11 mouse cellular contexts compared by ENCODE assay signal in genomic region chr4:135924418-135924817, GRCm38 (mm10).
"Had no signal": no experiment of that assay in that cellular context is flagged by ENCODE, and none has a peak within 500 bp of the region (broad histone marks: within the 10 kb centered on the region; RNA-seq: fewer than 3 reads in every experiment).

No protein-coding gene starts in this region.

- H3K4me3 ChIP-seq: left cerebral cortex, adult 2 months; limb, embryonic 15.5 days; midbrain, embryonic 12.5 days; neural tube, embryonic 13.5 days had no signal

- DNase-seq: lung, adult 18-20 months; retina, postnatal 1 day; thymus, postnatal 4 days had no signal

- H3K9me3 ChIP-seq: limb, embryonic 15.5 days; midbrain, embryonic 12.5 days; neural tube, embryonic 13.5 days had no signal

- H3K9ac ChIP-seq: hindbrain, embryonic 14.5 days; limb, embryonic 15.5 days; liver, embryonic 14.5 days; midbrain, embryonic 12.5 days; neural tube, embryonic 13.5 days had no signal

- H3K4me2 ChIP-seq: hindbrain, embryonic 14.5 days; limb, embryonic 15.5 days; midbrain, embryonic 12.5 days; neural tube, embryonic 13.5 days had no signal

- H3K27ac ChIP-seq: hindbrain, embryonic 14.5 days; kidney, postnatal 0 days; left cerebral cortex, adult 2 months; limb, embryonic 15.5 days; liver, embryonic 14.5 days; midbrain, embryonic 12.5 days; neural tube, embryonic 13.5 days had no signal

- ATAC-seq: midbrain, embryonic 16.5 days had no signal

- H3K27me3 ChIP-seq: limb, embryonic 15.5 days; midbrain, embryonic 12.5 days; neural tube, embryonic 13.5 days had no signal
